Mouse (Mus musculus) CD8-positive naive resting alpha-beta T cell, adult 57 days (primary cell): ENCODE results near the gene Igf1. TPM values are rescaled to one million over a fixed set of nuclear protein-coding genes. Genes with fewer than 3 reads are reported as not detected.

Source experiments
- total RNA-seq: library from RNA; stranded (reverse); gene quantifications from one replicate; pipeline ENCODE4 v1.2.4, GENCODE M21; 2023

Igf1 gene
- 1.1 TPM for total RNA-seq

DNA sequence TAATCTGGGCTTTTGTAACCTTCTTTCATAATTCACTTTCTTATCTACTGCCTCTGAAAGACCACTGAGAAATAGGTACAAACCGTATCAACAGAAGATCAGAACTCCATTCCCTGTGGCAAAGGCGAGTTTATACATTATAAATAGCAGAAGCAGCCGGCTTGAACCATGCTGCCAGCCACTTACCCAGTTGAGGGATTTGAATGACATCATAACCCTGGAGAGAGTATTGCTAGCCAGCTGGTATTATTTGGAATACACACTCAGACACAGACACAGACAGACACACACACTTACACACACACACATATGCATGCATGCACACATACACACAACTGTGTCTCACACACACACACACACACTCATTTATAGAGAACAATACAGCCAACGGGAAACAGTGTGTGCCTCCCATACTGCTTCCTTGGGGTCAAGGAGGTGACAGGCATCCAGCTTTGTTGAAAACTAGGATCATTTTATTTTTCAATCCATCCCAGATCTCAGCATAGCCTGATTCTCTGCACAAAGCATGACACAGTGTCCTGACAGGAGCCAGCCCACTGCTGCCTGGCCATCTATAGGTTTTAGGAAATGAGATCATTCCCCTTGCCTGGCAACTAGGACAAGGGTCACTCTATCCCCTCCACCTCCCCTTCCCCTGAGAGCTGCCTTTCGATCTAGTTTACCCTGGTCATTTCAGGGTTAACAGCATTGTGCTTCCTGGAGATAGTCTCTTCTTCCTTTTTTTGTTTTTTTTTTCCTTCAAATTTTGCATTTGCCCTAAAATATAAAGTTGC is at the start of gene Igf1:
Gene Igf1, plus strand, starts transcription at position 253 of the 794 bp plus-strand sequence.

Other genes starting within 250 kb of the Igf1 start
- not detected for gene Pmch, start 232.8 kb downstream of the Igf1 start, total RNA-seq